Mouse (Mus musculus) c-Kit-positive CD71-positive TER-119-positive erythroid progenitor cells, embryonic 14.5 days (primary cell): ENCODE measurements around the gene Mgme1.
A peak's percentile ranks its signal among the peaks of the same experiment; 100 is the strongest.

Experiments
- DNase-seq: peaks from one replicate; pipeline ENCODE4 v3.0.0-alpha.2; 2013; ENCODE audit warnings: low spot score

Gene Mgme1

DNA sequence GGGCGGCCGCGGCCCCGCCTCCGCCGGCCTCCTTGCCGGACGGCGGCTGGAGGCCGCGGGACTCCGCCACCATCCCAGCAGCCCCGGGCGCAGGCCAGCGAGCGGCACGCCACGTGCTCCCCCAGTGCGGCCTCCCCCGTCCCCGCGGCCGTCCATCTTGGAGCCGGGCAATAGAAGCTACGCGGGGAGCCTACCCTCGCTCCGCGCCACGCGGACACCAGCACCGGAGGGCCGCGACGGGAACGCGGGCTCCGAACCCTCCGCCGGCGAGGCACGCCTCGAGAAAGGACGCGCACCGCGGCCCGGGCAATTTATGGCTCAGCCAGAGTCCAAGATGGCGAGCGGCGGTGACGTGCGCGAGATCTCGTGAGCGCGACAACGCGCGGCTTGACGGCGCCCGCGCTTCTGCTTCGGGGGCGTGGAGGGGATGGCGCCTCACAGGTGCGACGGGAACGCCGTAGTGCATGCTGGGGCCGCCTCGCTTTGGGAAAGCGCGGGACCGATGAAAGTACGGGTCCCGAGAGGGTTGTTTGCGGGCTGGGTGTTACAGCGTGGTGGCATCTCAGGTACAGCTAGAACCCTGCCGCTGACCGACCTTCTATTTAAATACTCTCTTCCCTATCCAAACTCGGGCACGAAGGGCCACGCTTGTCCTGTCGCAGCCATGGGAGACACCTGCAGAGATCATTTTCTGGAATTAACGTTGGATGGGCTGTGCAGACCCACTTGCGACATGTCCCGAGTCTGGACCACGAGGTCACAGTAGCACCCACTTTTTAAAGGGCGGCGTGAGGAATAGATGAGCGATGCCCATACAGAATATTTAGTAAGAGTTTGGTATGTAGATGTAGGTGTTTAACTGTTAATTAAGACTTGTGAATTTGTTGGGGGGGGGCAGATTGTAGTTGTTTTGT is at the start of gene Mgme1, which contains the start of gene Snx5:
TSS of gene Mgme1 (plus strand) at position 157 of the 914 bp plus-strand sequence.
TSS of gene Snx5 (minus strand) at position 400 of the 914 bp plus-strand sequence.
- DNase-seq: peak; percentile 91

DNA sequence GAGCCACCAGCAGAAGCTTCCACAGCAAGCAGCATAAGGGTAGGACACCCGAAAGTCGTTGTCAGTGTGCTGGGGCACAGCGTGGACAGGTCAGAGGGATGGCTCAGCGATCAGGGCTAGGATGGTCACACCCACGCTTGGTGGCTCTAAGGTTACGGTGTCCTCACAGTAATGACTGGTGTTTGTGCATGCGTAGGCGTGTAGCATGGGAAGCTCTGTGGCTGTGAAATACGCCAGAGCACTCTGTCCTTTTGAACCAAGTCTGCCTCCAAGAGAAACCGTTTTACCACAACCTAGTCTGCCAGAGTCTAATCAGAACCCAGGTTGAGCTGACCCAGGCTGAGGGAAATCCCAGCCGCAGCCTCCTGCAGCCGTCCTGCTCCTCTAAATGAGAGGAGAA is 46.1 kb upstream of the Mgme1 start:
- DNase-seq: no peak

DNA sequence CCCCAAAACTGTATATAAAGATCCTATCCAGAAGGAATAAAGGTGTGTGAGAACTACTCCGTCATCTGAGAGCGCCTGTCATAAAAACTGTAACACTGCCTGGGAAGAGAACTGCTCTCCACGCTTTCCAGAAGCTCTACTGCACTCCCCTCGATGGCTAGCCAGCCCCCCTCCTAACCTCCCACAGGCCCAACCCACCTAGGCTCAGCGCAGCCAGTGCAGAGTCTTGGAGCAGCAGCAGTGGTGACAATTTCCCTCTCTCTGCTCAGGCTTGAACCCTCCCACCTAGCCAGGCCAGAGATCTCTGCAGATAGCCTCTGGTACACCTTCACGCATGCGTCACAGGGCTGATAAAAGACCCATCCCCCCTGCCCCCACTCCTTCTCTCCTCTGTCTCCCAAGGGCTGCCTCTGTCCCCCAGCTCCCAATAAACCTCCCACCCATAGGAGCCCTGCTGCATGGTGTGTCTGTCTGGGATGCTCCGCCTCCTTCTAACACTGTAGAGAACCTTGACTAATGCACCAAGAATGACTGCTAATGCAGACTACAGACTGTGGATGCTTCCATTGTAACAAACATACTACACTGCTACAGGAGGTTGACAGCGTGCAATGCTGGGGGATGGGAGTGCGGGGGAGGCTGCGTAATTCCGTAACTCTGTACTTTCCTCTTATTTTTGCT is 43.4 kb upstream of the Mgme1 start:
- DNase-seq: no peak

DNA sequence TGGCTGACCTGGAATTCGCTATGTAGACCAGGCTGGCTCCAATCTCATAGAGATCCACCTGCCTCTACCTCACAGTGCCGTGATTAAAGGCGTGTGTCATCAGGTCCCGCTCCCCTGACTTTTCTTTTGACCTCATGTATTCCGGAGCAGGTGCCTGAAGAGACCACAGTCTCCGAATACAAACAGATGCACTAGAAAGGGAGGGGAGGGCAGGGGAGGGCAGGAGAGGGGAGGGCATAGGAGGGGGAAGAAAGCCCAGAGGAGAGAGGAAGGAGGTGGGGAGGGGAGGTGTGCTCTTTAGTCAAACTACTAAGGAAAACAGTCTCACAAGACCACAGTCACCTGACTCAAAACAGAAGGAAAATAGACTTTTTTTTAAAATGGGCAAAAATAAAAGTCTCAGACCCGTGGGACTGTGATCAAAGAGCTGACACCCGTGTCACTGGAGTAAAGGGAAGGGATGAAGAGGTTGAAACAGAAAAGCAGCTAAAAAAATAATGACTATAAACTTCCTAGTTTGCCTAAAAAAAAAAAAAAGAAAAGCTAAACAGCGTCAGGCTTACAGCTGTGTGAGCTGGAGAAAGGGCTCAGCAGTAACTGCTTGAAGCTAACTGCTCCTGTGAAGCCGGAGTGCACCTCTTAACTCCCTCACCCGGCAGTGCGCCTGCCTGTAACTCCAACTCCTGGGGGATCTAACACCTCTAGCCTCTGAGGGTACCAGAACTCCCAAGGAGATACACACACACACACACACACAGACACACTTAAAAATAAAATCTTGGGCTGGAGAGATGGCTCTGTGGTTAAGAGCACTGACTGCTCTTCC is 41.7 kb upstream of the Mgme1 start:
- DNase-seq: no peak

DNA sequence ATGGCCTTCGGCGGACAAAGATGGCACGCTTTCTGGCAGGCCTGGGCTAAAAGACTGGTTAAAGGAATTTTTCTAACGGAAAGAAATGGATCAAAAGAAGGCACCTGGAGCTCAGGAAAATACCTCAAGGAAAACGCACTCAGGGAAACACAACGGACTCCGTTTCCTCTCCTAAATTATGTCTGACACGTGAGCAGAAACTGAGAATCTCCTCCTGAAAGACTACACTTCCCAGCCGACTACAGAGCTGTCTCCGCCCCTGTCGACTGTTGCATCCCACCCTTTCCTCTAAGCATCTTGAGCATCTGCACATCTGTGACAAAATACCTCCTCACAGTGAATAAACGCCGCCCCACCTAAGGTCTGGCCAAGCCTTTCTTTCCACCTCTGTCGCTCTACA is 40.8 kb upstream of the Mgme1 start:
- DNase-seq: no peak

DNA sequence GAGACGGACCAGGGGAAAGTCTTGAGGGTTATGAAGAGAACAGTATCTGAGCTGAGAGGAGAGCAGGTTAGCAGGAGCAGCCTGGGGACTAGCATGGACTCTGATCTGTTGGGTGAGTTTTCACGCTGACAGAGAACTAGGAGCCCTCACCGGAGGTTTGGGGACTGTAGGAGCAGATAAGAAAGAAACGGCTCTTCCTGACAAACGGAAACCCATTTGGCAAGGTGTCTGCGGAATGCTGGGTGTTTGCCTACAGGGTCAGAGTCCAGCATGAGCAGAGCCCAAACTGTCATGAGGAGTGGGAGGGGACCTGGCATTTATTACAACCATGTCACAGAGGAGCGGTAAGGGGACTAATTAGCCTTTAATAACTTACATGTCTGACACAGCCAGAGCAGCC is 40.0 kb upstream of the Mgme1 start:
- no peak for DNase-seq

DNA sequence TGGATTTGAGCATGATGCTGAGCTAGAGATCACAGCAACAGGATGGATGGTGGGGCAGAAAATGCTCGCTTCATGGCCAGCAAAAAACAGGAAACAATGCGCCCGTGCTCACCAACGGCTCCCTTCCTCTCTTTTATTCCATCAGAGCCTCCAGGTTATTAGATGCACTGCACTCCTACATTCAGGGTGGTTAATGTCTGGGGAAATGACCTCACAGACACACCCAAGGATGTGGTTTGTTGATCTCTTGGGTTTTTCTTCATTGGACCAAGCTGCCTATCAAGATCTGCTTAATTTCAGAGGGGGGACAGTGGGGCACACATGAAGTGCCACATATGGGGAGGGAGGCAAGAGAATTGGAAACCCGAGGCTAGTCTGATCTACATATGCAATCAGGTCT is 39.3 kb upstream of the Mgme1 start:
- DNase-seq: no peak

DNA sequence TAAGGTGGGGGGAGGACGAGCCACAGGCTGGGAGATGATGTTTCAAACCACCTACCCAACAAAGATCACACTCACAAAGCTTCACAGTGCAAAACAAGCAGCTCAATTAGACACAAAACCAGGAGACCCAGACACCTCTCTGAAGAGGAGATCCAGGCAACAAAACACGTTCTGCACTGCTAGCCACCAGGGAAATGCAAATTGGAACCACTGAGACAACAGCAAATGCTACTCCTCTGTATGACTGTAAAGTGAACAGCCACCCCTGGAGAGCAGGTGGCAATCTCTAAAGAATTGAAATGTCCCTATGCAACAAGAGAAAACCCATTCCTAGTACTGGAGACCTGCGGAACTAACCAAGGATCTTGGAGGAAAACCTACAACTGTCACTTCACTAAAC is 36.9 kb upstream of the Mgme1 start:
- DNase-seq: no peak

DNA sequence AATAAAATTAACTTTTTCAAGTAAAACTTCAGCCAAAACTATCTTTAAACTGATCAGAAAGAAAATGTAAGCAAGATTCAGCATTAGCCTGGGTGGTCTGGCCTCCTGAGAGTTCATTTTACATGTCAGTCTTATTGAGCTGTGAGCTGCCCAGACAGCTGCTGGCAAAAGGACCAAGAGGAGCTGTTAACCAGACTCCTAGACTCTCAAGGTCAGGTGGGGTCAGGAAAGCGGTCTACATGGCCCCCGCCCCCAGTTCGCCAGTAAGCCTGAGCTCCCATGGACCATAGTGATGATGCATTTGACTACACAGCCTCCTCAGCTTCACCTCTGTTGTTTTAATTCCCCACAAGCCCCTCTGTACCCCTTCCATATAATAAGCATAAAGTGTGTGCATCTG is 34.7 kb upstream of the Mgme1 start:
- DNase-seq: no peak

DNA sequence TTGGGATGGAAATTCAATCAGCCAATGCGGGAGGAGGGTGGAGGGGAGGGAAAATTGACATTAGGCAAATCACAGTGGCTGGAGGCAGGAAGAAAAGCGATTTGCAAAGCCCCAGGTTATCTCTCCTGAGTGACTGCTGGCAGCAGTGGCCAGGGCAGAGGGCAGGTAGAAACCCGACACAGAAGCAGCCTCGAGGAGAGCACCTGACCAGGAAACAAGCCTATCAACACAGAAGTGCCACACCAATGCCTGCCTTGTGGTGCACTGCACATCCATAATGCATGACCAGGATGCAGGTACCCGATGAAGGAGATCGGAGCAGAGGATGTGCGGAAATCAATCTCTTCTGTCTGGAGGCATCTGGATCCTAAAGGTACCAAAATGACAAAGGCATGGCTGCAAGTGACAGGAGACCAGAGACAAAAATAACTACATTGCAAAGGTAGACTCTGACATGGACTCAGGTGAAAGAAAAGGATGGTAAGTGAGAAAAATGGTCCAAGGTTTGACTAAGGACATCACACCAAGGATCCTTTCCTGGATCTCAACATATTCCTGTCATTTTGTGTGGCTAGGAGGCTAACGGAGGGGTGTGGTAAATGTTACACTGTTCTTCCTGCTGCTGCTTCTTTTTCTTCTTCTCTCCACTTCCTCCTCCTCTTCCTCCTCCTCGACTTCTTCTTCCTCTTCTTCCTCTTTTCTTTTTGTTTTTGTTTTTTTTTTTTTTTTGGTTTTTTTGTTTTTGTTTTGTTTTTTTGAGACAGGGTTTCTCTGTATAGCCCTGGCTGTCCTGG is 33.5 kb upstream of the Mgme1 start:
- no peak for DNase-seq

DNA sequence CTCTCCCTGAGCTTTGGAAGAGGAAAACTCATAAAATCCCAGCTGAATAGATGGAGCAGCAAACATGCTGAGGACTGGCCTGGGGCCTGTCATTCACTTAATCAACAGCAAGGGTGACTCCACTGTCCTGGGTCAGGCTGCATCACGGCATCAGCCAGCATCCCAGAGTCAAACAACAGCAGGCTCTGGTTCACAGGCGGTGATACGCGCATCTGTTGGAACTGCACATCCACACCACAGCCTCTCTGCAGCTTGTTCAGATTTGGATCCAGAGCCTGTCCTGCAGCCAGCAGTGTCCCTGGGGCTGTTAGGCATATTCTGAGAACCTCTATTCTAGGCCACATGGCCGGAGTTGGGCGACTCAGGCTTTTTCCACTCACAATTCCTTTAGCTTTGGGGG is 32.1 kb upstream of the Mgme1 start:
- DNase-seq: no peak

DNA sequence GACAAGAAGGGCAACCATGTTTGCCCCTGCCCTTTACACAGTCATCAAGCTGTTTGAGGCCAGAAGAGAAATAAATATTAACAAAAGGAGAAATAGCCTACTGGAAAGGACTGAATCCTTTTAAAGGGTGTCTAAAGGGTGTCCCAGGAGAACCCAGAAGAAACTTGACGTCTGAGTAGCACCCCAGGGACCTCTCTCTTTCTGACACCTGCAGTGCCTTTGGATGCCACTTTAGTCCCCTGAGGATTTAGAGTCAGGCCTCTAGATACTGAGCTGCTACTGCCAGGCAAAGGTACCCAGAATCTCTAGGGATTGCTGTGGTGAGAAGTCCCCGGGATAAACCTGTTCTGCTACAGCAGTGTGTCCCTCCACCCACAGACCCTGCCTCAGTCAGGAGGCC is 31.1 kb upstream of the Mgme1 start:
- no peak for DNase-seq

DNA sequence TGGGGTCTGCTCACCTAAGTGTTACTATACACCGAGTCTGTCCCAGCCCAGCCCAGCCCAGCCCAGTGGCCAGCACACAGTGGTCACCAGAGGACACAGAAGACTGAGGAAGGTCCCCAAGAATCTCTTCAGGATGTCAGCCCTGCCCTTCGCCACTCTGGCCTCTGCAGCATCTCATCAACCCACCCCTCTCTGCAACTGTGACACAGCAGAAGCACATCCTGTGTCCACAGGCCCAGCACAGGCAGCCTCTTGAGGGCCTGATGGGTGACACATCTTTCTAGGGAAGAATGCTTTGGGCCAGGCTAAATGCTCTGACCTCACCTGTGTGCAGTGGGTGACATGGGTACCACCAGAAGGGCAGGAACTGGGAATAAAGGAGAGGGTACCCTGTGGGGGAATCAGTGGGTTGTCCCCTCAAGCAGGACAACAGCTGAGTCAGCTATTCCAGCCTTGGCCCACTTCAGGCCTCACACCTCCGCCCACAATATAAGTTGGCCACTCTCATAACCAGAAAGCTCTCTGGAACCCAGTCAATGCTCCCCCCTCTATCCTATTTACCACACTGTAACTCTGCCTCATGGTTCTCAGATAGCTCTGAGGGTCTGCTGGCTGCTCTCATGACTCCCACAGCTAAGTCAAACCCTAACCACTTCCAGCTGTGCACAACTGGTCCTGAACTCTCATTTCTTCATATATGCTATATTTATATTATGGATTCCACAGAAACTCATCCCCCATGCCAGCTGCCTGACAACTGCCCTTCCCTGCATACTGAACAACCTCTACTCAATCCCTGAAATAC is 30.2 kb upstream of the Mgme1 start:
- DNase-seq: no peak

DNA sequence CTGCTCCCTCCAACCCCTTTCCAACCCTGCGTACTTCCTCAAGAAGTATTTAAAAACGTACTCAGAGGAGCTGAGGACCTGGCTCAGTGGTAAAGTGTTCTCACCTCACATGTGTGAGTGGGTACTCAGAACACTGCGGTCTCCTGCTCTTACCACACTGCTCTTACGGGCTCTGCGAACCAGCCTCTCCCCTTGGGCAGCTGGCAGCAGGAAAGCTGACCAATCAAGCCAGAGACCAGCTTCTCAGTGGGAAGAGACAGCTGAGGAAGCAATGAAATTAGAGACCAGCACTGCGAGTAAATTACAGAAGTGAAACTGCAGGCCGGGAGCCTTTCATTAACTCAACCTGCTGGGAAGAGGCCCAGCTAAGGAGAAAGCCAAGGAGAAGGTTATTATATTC is 25.0 kb upstream of the Mgme1 start:
- no peak for DNase-seq

DNA sequence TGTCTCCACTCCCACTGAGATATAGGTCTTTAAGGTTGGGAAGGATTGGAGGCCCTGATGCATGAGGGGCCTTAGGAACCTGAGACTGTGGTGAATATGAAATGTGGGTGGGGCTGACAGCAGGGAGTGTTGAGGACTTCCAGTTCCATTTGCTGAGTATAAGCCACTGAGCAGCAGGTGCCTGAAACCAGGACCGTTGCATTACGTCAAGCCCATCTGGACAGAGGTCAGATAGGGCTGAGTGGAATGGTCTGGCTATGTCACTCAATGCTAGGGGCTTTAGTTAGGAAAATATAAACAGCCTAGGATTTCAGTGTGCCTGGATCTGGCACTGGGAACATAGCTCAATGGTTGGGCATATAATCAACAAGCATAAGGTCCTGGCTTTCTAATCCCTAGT is 24.2 kb upstream of the Mgme1 start:
- DNase-seq: no peak

DNA sequence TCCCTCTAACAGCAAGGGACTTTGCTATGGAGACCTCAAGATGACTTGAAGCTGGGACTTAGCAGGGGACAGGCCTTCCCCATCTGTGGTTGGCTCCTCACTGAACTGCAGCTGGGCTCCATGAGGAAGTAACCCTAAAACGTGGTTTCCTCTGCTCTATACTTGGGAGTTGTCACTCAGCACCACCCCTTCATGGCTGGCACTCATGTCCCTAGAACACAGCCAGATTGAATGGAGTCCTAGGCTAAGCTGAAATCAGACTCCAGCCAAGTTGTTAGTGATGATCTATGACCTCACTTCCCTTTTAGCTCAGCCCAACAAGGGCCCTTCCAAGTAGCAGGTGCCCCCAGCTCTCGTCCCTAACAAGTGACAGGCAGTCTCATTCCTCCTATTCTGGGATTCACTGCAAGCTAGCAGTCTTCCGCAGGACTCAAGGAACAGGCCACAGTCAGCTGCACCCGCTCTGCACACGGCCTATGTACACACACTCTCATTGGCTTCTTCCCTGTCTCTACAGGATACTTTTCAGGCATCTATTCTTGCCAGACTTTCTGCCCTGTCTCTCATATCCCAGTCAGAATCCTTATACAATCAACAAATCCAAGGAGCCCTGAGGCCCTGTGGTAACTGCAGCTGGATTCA is 23.0 kb upstream of the Mgme1 start:
- DNase-seq: no peak

DNA sequence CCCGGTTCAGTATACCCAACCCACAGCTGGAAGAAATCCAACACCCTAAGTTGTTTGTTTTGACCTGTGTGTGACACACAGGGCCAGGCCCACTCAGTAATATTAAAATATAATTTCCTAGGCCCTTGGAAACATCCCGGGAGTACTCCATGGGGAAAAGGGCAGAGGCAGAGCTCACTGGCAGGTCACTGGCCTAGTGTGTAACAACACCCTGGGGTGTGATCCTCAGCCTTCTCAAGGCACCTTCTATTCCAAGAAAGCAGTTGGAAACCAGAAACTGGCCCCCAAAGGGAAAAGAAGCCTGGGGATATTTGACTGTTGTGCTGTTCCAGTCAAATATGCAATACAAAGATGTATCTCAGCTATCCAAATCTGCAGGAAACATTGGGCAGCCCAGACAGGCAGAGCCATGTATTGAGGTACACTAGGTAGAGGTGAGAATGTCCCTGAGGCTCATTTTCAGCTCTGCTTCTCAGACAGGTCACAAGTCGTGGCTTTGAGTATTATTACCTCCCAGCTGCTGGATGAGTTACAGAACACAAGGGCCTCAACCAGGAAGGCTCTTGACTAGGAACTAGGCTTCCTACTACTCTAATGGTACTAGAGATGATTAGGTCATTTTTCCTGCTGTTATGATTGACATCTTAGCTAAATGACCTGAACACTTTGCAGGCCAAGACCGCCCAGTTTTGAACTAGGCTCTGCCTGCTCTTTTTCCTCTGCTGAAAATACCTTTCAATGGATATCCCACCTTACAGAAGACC is 21.7 kb upstream of the Mgme1 start:
- DNase-seq: no peak

DNA sequence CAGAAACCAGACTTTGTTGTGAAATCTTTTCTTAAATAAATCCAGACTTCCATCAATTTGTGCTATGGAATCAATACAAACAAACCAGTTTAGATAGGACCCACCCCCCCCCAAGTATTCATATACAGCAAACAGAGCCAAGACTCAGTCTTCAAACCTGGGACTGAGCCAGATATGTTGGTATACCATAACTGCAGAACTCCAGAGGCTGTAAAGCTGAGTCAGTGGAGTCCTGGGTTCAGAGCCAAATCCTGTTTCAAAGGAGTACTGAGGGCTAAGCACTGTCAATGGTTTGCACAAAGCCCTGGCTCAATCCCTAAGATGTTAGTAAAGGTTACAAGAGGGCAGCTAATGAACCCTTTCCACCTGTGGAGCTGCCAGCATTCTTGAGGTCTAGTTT is 20.4 kb upstream of the Mgme1 start:
- DNase-seq: no peak

DNA sequence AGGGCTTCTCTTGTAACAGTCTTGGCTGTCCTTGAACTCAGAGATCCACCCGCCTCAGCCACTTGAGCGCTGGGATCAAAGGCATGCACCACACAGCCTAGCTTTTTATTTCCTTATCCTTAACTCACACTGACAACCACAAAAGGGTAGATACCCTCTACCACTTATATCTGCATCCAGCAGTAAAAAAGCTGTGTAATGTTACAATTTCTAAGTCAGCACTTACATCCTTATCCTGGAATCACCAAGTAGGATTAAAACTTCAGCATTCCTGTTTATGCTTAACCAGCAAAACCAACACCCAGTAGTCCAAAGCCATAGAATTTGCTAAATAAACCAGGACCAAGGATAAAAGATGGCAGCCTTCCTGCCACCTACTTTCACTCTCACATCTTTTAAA is 7.6 kb upstream of the Mgme1 start:
- no peak for DNase-seq
